Mouse (Mus musculus): ENCODE measurements around the gene Atxn7l3. TPM values are rescaled to one million over a fixed set of nuclear protein-coding genes. Genes with fewer than 3 reads are reported as not detected.
A peak's percentile ranks its signal among the peaks of the same experiment; 100 is the strongest.

The Atxn7l3 gene
- total RNA-seq (2021): 100 to 1,000 TPM; 172 to 173 TPM

- peak; percentile 98 to 99 for DNase-seq
Observed at GRCm38 (mm10) chr11:102296491-102297472, at the start of gene Atxn7l3. Gene Atxn7l3, minus strand, starts transcription at chr11:102296631.

- no peak for DNase-seq
Observed at GRCm38 (mm10) chr11:102344458-102344857, 48.0 kb upstream of the Atxn7l3 start.

- no peak for DNase-seq
Observed at GRCm38 (mm10) chr11:102342742-102343141, 46.3 kb upstream of the Atxn7l3 start.

- DNase-seq: no peak
Observed at GRCm38 (mm10) chr11:102341101-102341500, 44.7 kb upstream of the Atxn7l3 start.

GRCm38 (mm10) chr11:102339624-102340023 lies 43.2 kb upstream of the Atxn7l3 start:
- no peak for DNase-seq

GRCm38 (mm10) chr11:102339195-102339594 lies 42.8 kb upstream of the Atxn7l3 start:
- DNase-seq: no peak

GRCm38 (mm10) chr11:102338561-102338960 lies 42.1 kb upstream of the Atxn7l3 start:
- peak; percentile 30 to 45 for DNase-seq

GRCm38 (mm10) chr11:102337921-102338320 lies 41.5 kb upstream of the Atxn7l3 start:
- no peak for DNase-seq

GRCm38 (mm10) chr11:102336191-102336590 lies 39.8 kb upstream of the Atxn7l3 start:
- DNase-seq: no peak

- DNase-seq: no peak
Observed at GRCm38 (mm10) chr11:102334973-102335700, 38.7 kb upstream of the Atxn7l3 start.

GRCm38 (mm10) chr11:102334010-102334409 lies 37.6 kb upstream of the Atxn7l3 start:
- DNase-seq: no peak

GRCm38 (mm10) chr11:102333061-102333460 lies 36.6 kb upstream of the Atxn7l3 start:
- DNase-seq: no peak

- DNase-seq: no peak
Observed at GRCm38 (mm10) chr11:102331806-102332205, 35.4 kb upstream of the Atxn7l3 start.

- DNase-seq: no peak
Observed at GRCm38 (mm10) chr11:102330039-102330438, 33.6 kb upstream of the Atxn7l3 start.

GRCm38 (mm10) chr11:102329518-102329917 lies 33.1 kb upstream of the Atxn7l3 start:
- no peak for DNase-seq

GRCm38 (mm10) chr11:102327839-102328238 lies 31.4 kb upstream of the Atxn7l3 start:
- DNase-seq: no peak

GRCm38 (mm10) chr11:102327250-102327649 lies 30.8 kb upstream of the Atxn7l3 start:
- no peak for DNase-seq

- no peak for DNase-seq
Observed at GRCm38 (mm10) chr11:102323516-102323915, 27.1 kb upstream of the Atxn7l3 start.

- DNase-seq: no peak
Observed at GRCm38 (mm10) chr11:102321931-102322330, 25.5 kb upstream of the Atxn7l3 start.

GRCm38 (mm10) chr11:102320686-102321005 lies 24.2 kb upstream of the Atxn7l3 start:
- peak in 1 of 2 experiments; percentile 67 for DNase-seq

- peak; percentile 86 to 89 for DNase-seq
Observed at GRCm38 (mm10) chr11:102319941-102320685, 23.7 kb upstream of the Atxn7l3 start.

- peak; percentile 84 to 87 for DNase-seq
Observed at GRCm38 (mm10) chr11:102319410-102319792, 23.0 kb upstream of the Atxn7l3 start, which contains the start of gene Ubtf. Gene Ubtf, minus strand, starts transcription at chr11:102319742.

All from layer of hippocampus, postnatal 36 days (tissue).